Mouse (Mus musculus): ENCODE measurements around the gene Lipi. TPM values are rescaled to one million over a fixed set of nuclear protein-coding genes. Genes with fewer than 3 reads are reported as not detected.

Lipi gene
- polyA plus RNA-seq (2012; rRNA removed), result not detected in 2 replicates

GRCm38 (mm10) chr16:75585961-75586360 lies at the start of gene Lipi:
Lipi (minus strand) TSS chr16:75586061.

GRCm38 (mm10) chr16:75592671-75593500 lies 7.0 kb upstream of the Lipi start, which contains the start of gene Rbm11:
Rbm11 (plus strand) TSS chr16:75592844.

Other genes starting within 250 kb of the Lipi start
- gene Rbm11, start 6.8 kb upstream of the Lipi start, polyA plus RNA-seq (2012; rRNA removed), result 0.15 TPM in 1 of 2 replicates, not detected in the other
- gene Hspa13, start 181.0 kb upstream of the Lipi start, polyA plus RNA-seq (2012; rRNA removed), result 2.7 and 4.3 TPM in 2 replicates

Data from ovary, adult 2 months (tissue).